Mouse (Mus musculus): ENCODE data around the gene Acsf3.

GRCm38 (mm10) chr8:122758597-122758996 is 16.7 kb upstream of the Acsf3 start:
- TF ChIP-seq GATA1 (IDR thresholded peaks at IDR 0.05; ENCODE audit: borderline replicate concordance, low read length) (no peak), FLI1 (IDR thresholded peaks at IDR 0.05; ENCODE audit: low read length) (no peak)

All from megakaryocyte, embryonic 14.5 days (primary cell).